In genomic region chr14:50978451-50978850, GRCm38 (mm10) we compare ENCODE assay signal across 25 mouse cellular contexts. TPM values are rescaled to one million over a fixed set of nuclear protein-coding genes. Genes with fewer than 3 reads are reported as not detected.
DNase-seq lines count a peak whose midpoint lies in the region; ATAC-seq and TF ChIP-seq lines count a peak whose summit lies in the region.
"Not testable (repeated sequence)": the region's sequence is repeated elsewhere in the genome, so short reads cannot be mapped to it uniquely, and the experiment has no call there.
"Had no signal": no experiment of that assay in that cellular context is flagged by ENCODE, and none has a peak within 500 bp of the region (broad histone marks: within the 10 kb centered on the region; RNA-seq: fewer than 3 reads in every experiment).

No protein-coding gene starts in this region.

- intact Hi-C loops in gastrocnemius, adult 2 months (cut with DNase I), result not testable (repeated sequence)

- 39% methylated on average over 6 of the region's 6 CpGs for WGBS in bone marrow, adult 2 months

- H3K4me3 ChIP-seq in bone marrow, adult 2 months (replicated peaks; ENCODE audit: control insufficient read depth, low read depth, low read length); gastrocnemius, adult 2 months: not testable (repeated sequence)
- peak overlapping the region; percentile 76 for H3K4me3 ChIP-seq in testis, adult 2 months (ENCODE audit: control insufficient read depth, low read depth, low read length)

- H3K27ac ChIP-seq in bone marrow, adult 2 months (ENCODE audit: control insufficient read depth, insufficient read depth, low read depth, low read length, poor library complexity), result peak overlapping the region; percentile 0; the same call in 1 of the 2 replicates
- H3K27ac ChIP-seq in gastrocnemius, adult 2 months, result peak overlapping the region; percentile 62; the same call in 1 of the 2 replicates
- H3K27ac ChIP-seq in testis, adult 2 months (ENCODE audit: control insufficient read depth, insufficient read depth, low read depth, low read length), result not testable (repeated sequence)

- not testable (repeated sequence) for DNase-seq in gastrocnemius, adult 2 months

- peak; percentile 57 for ATAC-seq in common myeloid progenitor, adult 5-6 weeks (replicated peaks; ENCODE audit: low read depth, poor library complexity, severe bottlenecking)
- peak; percentile 36 to 50; a peak in 1 of 4 replicates for ATAC-seq in hematopoietic stem cell, adult 5-6 weeks (replicated peaks in 1 of 2; ENCODE audit: insufficient read depth in 1 of 2, low FRiP score in 2 of 2, low TSS enrichment in 1 of 2, low read depth in 1 of 2, poor library complexity in 2 of 2, severe bottlenecking in 2 of 2)
- peak; percentile 84 for ATAC-seq in megakaryocyte, adult 5-6 weeks (ENCODE audit: poor library complexity, severe bottlenecking)
- peak; percentile 78 for ATAC-seq in monocyte, adult 5-6 weeks (replicated peaks; ENCODE audit: insufficient number of reproducible peaks, low FRiP score, low TSS enrichment, poor library complexity, severe bottlenecking)

- not testable (repeated sequence) for H3K4me1 ChIP-seq in bone marrow, adult 2 months (ENCODE audit: control insufficient read depth, insufficient read depth, low read length); testis, adult 2 months (ENCODE audit: control insufficient read depth, insufficient read depth, low read length)

- not testable (repeated sequence) for H3K27me3 ChIP-seq in testis, adult 2 months (ENCODE audit: control insufficient read depth, insufficient read depth, low read length)

- not testable (repeated sequence) for TF ChIP-seq POLR2A in bone marrow, adult 2 months (IDR thresholded peaks at IDR 0.05; ENCODE audit: borderline replicate concordance, control insufficient read depth, low read depth, low read length); testis, adult 2 months (IDR thresholded peaks at IDR 0.05; ENCODE audit: control insufficient read depth, low read depth, low read length)

- not testable (repeated sequence) for TF ChIP-seq CTCF in bone marrow, adult 2 months (IDR thresholded peaks at IDR 0.05; ENCODE audit: control insufficient read depth, insufficient read depth, low read length); gastrocnemius, adult 2 months (IDR thresholded peaks at IDR 0.05); testis, adult 2 months (IDR thresholded peaks at IDR 0.05; ENCODE audit: control insufficient read depth, insufficient read depth, insufficient replicate concordance, low read depth, low read length)

- not testable (repeated sequence) for H3K36me3 ChIP-seq in testis, adult 2 months (ENCODE audit: control insufficient read depth, insufficient read depth, low read length)

RNA-seq across cellular contexts. Expression of gene Pnp2, which starts 22.7 kb away (rescaled TPM):
- 70.8 and 109 TPM in 2 replicates for polyA plus RNA-seq in bone marrow, adult 2 months (2011; ENCODE audit: insufficient read depth, insufficient read length, low replicate concordance, missing spikeins)
- total RNA-seq in common myeloid progenitor, adult 5-6 weeks (2017), result 1.5 and 5.4 TPM in 2 replicates
- under 1 TPM in 1 of 2 experiments, not detected in 1; 0.47 TPM for total RNA-seq in gastrocnemius, adult 2 months (2021)
- 3.5 and 4.7 TPM in 2 replicates for total RNA-seq in hematopoietic stem cell, adult 5-6 weeks (2017)
- total RNA-seq in megakaryocyte, adult 5-6 weeks (2015), result 14.4 and 16.7 TPM in 2 replicates
- total RNA-seq in megakaryocyte, adult 5-6 weeks (2017), result 6.7 and 9.6 TPM in 2 replicates
- total RNA-seq in monocyte, adult 5-6 weeks (2017), result 1.9 to 3.0 TPM (median 1.9 TPM) in 3 replicates
- 22.3 and 22.9 TPM in 2 replicates for polyA plus RNA-seq in testis, adult 2 months (2012; rRNA removed)

RNA-seq across cellular contexts. Expression of gene Rnase10, which starts 29.1 kb away (rescaled TPM):
- not detected in 2 replicates for polyA plus RNA-seq in bone marrow, adult 2 months (2011; ENCODE audit: insufficient read depth, insufficient read length, low replicate concordance, missing spikeins)
- total RNA-seq in common myeloid progenitor, adult 5-6 weeks (2017), result not detected in 2 replicates
- total RNA-seq in gastrocnemius, adult 2 months (2021), result not detected
- not detected in 2 replicates for total RNA-seq in hematopoietic stem cell, adult 5-6 weeks (2017)
- total RNA-seq in megakaryocyte, adult 5-6 weeks (2015), result not detected in 2 replicates
- not detected in 2 replicates for total RNA-seq in megakaryocyte, adult 5-6 weeks (2017)
- total RNA-seq in monocyte, adult 5-6 weeks (2017), result not detected in 3 replicates
- 2.7 and 3.7 TPM in 2 replicates for polyA plus RNA-seq in testis, adult 2 months (2012; rRNA removed)
- total RNA-seq: CH12.LX; forebrain, postnatal 0 days; gastrocnemius, adult 8-10 months; gastrocnemius, postnatal 25 days; MEL had no signal
- polyA plus RNA-seq: adrenal gland, adult 2 months; cerebellum, adult 2 months; embryonic facial prominence, embryonic 10.5 days; forebrain, embryonic 11.5 days; forebrain, embryonic 14.5 days; forebrain, postnatal 0 days; hindbrain, embryonic 10.5 days; hindbrain, embryonic 13.5 days had no signal

RNA-seq across cellular contexts. Expression of gene Gm49342, which starts 34.1 kb away (rescaled TPM):
- 21.3 TPM in 1 of 2 replicates, not detected in the other for polyA plus RNA-seq in bone marrow, adult 2 months (2011; ENCODE audit: insufficient read depth, insufficient read length, low replicate concordance, missing spikeins)
- 34.9 and 44.0 TPM in 2 replicates for total RNA-seq in common myeloid progenitor, adult 5-6 weeks (2017)
- total RNA-seq in gastrocnemius, adult 2 months (2021), result 1 to 10 TPM; 2.9 to 7.8 TPM
- 45.7 and 69.8 TPM in 2 replicates for total RNA-seq in hematopoietic stem cell, adult 5-6 weeks (2017)
- 43.8 TPM in 1 of 2 replicates, not detected in the other for total RNA-seq in megakaryocyte, adult 5-6 weeks (2015)
- total RNA-seq in megakaryocyte, adult 5-6 weeks (2017), result 161 and 177 TPM in 2 replicates
- total RNA-seq in monocyte, adult 5-6 weeks (2017), result 8.7 to 29.0 TPM (median 10.8 TPM) in 3 replicates
- 4.8 and 5.5 TPM in 2 replicates for polyA plus RNA-seq in testis, adult 2 months (2012; rRNA removed)
- polyA plus RNA-seq: embryonic facial prominence, embryonic 10.5 days; embryonic facial prominence, embryonic 13.5 days; forebrain, embryonic 11.5 days; forebrain, embryonic 14.5 days; forebrain, postnatal 0 days; heart, embryonic 11.5 days; heart, embryonic 14.5 days; heart, postnatal 0 days; hindbrain, embryonic 10.5 days; hindbrain, embryonic 13.5 days; hindbrain, embryonic 16.5 days; intestine, embryonic 15.5 days had no signal

RNA-seq across cellular contexts. Expression of gene Pnp, which starts 47.6 kb away (rescaled TPM):
- 112 and 145 TPM in 2 replicates for polyA plus RNA-seq in bone marrow, adult 2 months (2011; ENCODE audit: insufficient read depth, insufficient read length, low replicate concordance, missing spikeins)
- total RNA-seq in common myeloid progenitor, adult 5-6 weeks (2017), result 144 and 156 TPM in 2 replicates
- 1 to 10 TPM; 3.6 to 5.9 TPM for total RNA-seq in gastrocnemius, adult 2 months (2021)
- 101 and 172 TPM in 2 replicates for total RNA-seq in hematopoietic stem cell, adult 5-6 weeks (2017)
- 329 and 405 TPM in 2 replicates for total RNA-seq in megakaryocyte, adult 5-6 weeks (2015)
- total RNA-seq in megakaryocyte, adult 5-6 weeks (2017), result 158 and 204 TPM in 2 replicates
- 61.9 to 69.4 TPM (median 68.2 TPM) in 3 replicates for total RNA-seq in monocyte, adult 5-6 weeks (2017)
- polyA plus RNA-seq in testis, adult 2 months (2012; rRNA removed), result 5.6 and 5.8 TPM in 2 replicates

RNA-seq across cellular contexts. Expression of gene Pip4p1, which starts 47.8 kb away (rescaled TPM):
- 33.3 and 67.6 TPM in 2 replicates for polyA plus RNA-seq in bone marrow, adult 2 months (2011; ENCODE audit: insufficient read depth, insufficient read length, low replicate concordance, missing spikeins)
- total RNA-seq in common myeloid progenitor, adult 5-6 weeks (2017), result 15.6 and 17.3 TPM in 2 replicates
- total RNA-seq in gastrocnemius, adult 2 months (2021), result 10 to 100 TPM; 16.2 to 16.6 TPM
- total RNA-seq in hematopoietic stem cell, adult 5-6 weeks (2017), result 9.0 and 15.9 TPM in 2 replicates
- total RNA-seq in megakaryocyte, adult 5-6 weeks (2015), result 115 and 118 TPM in 2 replicates
- total RNA-seq in megakaryocyte, adult 5-6 weeks (2017), result 38.5 and 39.9 TPM in 2 replicates
- total RNA-seq in monocyte, adult 5-6 weeks (2017), result 34.7 to 50.0 TPM (median 44.9 TPM) in 3 replicates
- polyA plus RNA-seq in testis, adult 2 months (2012; rRNA removed), result 35.1 and 48.1 TPM in 2 replicates
